Mouse (Mus musculus) cerebellum, adult 9-10 months (tissue): Measurements from ENCODE around the gene Cep68.
"Not testable (repeated sequence)": the region's sequence is repeated elsewhere in the genome, so short reads cannot be mapped to it uniquely, and the experiment has no call there.

Source experiments
- DNase-seq: peaks from one replicate; pipeline ENCODE4 v3.0.0; 2022

Cep68 gene

DNA sequence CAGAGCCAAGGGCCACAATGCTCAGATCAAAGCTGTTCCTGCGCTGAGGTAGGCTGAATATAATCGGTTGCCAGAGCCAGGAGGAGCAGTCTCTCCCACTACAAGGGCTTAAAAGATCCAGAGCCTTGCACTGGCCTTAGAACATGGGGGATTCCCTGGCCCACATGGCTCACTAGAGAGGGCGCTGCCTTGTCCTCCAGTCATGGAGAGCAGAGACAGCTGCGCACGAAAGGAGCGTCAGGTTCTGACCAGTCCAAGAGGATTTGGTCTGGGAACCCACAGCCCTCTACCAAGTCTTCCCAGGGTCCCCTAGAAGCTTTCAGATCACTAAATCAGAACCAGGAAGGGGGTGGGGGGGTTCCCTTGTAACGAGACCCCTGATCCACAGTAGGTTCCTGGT, 7.9 kb downstream of the Cep68 start:
- no peak for DNase-seq

DNA sequence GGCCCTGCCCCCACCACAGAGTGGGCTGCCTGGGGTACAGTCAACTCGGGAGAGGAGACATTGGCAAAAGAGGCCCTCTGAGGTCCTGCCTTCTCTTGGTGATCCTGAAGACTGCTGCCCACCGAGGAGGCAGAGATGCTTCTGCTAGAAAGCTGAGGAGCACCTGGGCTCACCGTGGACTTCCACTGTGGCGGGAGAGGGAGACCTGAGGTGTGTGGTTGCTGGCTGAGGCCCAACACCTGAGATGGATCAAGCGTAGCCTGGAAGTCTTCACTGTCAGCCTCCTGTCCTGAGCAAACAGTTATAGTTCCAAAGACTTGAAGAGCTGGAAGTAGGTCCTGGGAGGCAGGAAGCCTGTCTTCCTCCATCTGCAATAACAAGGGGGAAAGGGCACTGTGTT, 8.9 kb downstream of the Cep68 start:
- no peak for DNase-seq

DNA sequence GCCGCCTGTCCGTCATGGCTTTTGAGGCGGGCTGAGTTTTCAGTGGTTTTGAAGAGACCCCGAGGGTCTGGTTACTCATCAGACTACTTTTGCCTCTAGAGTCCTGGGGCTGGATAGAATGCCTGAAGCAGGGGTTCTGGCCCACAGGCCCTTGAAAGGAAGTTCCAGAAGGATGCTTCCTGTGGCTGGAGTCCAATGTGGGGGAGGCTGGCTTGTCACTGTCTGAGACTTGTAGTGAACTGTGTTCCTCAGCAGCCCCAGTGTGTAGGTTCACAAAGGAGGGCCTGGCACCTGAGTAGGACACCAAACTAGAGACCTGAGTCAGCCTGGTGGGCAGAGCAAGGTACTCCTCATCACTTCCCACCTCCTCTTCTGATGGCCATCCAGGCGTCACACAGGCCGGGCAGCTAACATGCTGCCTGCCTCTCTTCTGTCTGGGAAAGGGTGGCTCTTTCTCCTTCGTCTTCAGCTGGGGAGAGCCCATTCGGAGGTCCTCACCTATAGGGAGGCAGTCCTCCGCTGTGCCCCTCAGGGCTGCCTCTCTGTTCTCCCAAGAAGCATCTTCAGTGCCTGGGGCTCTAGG, 9.9 kb downstream of the Cep68 start:
- DNase-seq, result no peak

GRCm38 (mm10) chr11:20237976-20238375, 11.3 kb downstream of the Cep68 start:
- DNase-seq, result no peak

DNA sequence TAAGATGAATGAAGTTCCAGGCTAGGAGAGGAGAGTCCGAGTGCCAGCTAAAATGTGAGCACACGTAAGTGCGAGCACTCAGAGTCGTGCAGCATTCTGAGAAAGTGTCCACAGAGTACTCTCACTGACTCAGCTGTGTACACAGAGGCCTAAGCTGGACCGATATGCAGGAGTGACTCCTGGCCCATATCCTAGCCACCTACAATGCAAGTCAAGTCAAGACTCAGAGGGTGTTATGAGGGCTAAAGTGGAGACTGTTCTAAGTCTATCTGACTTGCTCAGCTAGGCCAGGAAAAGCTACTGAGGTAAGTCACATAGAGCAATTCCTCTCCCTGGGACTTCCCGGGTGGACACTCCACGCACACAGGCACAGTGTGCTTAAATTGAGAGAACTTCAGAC, 12.2 kb downstream of the Cep68 start:
- DNase-seq, result no peak

DNA sequence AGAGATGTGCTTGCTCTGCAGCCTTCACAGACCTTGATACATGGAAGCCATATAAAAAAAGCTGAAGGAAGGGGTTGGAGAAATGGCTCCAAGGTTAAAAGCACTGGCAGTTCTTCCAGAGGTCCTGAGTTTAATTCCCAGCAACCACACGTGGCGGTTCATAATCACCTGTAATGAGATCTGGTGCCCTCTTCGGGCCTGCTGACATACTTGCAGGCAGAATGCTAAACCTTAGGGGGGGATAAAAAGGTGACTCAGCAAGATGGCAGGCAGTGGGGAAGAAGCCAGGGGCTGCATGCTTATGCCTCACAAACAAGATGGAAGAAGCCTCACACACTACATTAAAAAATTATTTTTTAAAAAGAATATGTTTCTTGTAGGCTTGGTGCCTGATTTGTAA, 15.0 kb downstream of the Cep68 start:
- DNase-seq, result no peak

GRCm38 (mm10) chr11:20232016-20232755, 17.0 kb downstream of the Cep68 start:
- DNase-seq, result no peak

DNA sequence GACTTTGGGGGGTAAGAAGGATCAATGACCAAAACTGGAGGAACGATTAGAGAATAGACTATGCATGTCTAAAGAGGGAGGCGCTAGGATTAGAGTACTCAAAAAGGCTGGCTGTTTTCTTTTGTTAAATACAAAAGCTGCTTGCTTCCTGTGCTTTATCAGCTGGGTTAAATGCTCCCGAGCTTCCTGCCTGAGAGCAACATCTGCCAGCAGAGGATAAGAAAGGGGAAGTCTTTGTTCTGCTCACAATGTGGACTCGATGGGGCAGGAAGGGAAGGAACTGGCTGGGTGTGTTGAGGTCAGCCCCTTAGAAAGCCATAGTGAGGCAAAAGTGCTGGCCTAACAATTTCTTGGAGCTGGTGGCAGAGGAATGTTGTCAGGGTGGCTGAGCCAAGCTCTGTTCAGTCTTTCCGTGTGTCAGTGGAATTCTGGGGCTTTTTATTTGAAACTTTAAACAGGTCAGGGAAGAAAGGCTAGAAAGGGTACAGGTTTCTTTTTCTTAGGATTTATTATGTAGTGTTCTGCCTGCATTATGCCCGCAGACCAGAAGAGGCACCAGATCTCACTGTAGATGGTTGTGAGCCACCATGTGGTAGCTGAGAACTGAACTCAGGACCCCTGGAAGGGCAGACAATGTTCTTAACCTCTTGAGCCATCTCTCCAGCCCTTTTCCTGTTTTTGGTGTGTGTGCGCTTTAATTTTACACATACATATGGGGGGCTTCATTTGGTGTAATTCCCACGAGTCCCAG, 17.9 kb downstream of the Cep68 start:
- no peak for DNase-seq

GRCm38 (mm10) chr11:20230286-20230685, 18.9 kb downstream of the Cep68 start:
- DNase-seq, result no peak

- no peak for DNase-seq
These were observed 19.9 kb downstream of the Cep68 start for GRCm38 (mm10) chr11:20229311-20229710.

DNA sequence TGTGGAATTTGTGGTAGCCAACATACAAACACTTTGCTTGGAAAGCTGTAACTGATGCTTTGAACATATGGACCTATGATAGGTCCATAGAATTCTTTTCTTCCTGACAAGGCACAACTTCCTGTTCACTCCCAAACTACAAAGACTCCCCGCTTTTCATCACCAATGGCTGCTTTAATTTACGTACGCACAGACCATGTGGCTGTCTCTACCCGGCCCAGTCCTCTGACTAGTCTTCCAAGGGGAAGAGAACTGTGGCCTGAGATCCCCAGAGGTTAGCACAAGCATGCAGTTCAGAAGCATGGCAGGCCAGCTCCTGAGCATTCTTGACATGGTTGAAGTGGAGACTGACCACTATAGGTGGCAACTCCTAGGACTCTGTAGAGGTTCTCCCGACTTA, 20.6 kb downstream of the Cep68 start:
- no peak for DNase-seq

DNA sequence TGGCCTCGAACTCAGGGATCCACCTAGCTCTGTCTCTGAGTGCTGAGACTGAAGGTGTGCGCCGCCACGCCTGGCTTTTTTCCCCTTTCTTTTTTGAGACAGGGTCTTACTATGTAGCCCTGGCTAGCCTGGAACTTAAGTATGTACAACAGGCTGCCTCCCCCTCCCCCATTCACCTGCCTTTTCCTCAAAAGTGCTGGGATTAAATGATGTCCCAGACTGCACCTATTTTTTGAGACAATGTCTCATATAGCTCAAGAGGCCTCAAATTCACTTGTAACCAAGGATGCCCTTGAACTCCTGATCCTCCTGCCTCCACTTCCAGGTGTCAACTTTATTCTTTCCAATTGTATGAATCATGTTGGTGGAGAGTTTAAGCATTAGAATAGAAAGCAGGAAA, 23.3 kb downstream of the Cep68 start:
- no peak for DNase-seq

GRCm38 (mm10) chr11:20224196-20224595, 25.0 kb downstream of the Cep68 start:
- DNase-seq, result no peak

DNA sequence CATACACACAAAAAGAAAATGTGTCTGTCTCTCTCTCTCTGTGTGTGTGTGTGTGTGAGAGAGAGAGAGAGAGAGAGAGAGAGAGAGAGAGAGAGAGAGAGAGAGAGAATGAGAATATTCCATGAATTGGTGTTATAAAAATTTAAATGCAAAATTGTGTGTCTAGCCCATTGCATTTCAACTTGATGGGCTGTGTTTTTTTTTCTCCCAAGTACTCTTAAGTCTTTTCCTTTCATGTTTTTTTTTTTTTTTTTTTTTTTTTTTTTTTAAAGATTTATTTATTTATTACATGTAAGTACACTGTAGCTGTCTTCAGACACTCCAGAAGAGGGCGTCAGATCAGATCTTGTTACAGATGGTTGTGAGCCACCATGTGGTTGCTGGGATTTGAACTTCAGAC, 27.6 kb downstream of the Cep68 start:
- not testable (repeated sequence) for DNase-seq

- DNase-seq, result no peak
These were observed 32.0 kb downstream of the Cep68 start for GRCm38 (mm10) chr11:20217227-20217626.

- no peak for DNase-seq
These were observed 32.8 kb downstream of the Cep68 start for GRCm38 (mm10) chr11:20216415-20216814.

DNA sequence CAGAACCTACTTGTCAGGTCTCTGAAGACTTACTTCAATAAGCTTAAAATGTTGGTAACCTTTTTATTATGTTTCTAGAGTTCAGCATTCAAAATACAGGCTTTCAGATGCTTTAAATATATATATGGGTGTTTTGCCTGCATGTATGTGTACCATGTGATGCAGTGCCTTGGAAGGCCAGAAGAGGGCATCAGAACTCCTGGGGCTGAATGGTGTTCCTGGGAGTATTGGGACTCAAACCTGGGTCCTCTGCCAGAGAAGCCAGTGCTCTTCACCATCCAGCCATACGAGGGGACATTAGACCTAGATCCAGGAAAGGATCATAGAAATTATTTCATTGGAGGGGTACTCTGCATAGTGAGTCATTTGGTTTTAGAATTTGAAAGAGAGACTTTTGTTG, 34.5 kb downstream of the Cep68 start:
- DNase-seq, result no peak

GRCm38 (mm10) chr11:20211838-20212237, 37.4 kb downstream of the Cep68 start:
- no peak for DNase-seq

- DNase-seq, result no peak
These were observed 41.6 kb downstream of the Cep68 start for GRCm38 (mm10) chr11:20207589-20207988.

DNA sequence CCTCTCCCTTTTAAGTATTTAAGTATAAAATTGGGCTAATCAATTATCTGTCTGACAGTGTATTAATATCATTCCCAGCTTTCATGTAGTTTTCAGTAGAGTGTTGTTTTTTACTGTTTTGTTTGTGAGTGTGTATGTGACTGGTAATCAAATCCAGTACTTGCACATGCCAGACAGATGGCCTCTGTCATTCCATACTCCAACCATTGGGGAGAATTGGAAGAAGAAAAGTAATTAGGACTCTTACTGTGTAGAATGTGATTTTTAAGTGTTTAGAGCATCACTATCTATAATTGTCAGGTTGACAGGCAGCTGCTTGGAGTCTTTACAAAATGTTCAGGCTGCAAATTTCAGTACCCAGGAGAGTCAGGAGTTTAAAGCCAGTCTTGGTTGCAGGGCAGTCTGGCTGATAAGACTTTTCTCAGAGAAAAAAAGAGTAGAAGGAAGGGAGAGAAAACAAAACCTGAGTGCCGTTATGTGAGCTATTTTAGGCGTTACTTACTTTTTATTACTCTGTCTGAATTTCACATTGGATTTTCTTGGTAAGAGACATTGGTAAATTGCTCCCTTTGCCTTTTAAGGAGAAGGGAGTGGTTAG, 42.5 kb downstream of the Cep68 start:
- no peak for DNase-seq

- DNase-seq, result no peak
These were observed 43.7 kb downstream of the Cep68 start for GRCm38 (mm10) chr11:20205538-20205937.

- DNase-seq, result no peak
These were observed 44.3 kb downstream of the Cep68 start for GRCm38 (mm10) chr11:20204870-20205446.

GRCm38 (mm10) chr11:20204321-20204720, 44.9 kb downstream of the Cep68 start:
- DNase-seq, result no peak
